Mouse (Mus musculus) induced T-regulatory cell, adult 2 months (primary cell): ENCODE results near the gene Lrrn4cl.
"Not testable (repeated sequence)": the region's sequence is repeated elsewhere in the genome, so short reads cannot be mapped to it uniquely, and the experiment has no call there.

Experiments used
- DNase-seq: peaks from one replicate; pipeline ENCODE4 v3.0.0-alpha.2; 2012; ENCODE audit warnings: low read depth

Lrrn4cl gene

DNA sequence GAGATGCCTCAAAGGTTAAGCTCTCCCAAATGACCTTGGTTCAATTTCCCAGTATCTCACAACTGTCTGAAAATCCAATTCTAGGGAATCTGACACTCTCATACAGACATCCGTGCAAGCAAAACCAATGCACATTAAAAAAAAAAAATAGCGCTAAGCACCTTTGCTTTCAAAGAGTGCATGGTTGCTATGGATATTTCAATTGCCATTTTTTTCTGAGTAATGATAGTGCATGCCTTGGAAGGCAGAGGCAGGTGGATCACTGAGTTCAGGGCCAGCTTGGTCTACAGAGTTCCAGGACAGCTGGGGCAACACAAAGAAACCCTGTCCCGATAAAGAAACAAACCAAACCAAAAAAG, 30.4 kb downstream of the Lrrn4cl start:
- no peak for DNase-seq

- no peak for DNase-seq
Observed at GRCm38 (mm10) chr19:8883616-8884015, 33.0 kb downstream of the Lrrn4cl start, which contains the start of the genes Lbhd1 and Gm49403. Gene Lbhd1 (plus strand): TSS chr19:8883732. Gene Gm49403 (plus strand): TSS chr19:8883930.

- peak; percentile 15 for DNase-seq
Observed at GRCm38 (mm10) chr19:8886916-8887584, 36.5 kb downstream of the Lrrn4cl start.

DNA sequence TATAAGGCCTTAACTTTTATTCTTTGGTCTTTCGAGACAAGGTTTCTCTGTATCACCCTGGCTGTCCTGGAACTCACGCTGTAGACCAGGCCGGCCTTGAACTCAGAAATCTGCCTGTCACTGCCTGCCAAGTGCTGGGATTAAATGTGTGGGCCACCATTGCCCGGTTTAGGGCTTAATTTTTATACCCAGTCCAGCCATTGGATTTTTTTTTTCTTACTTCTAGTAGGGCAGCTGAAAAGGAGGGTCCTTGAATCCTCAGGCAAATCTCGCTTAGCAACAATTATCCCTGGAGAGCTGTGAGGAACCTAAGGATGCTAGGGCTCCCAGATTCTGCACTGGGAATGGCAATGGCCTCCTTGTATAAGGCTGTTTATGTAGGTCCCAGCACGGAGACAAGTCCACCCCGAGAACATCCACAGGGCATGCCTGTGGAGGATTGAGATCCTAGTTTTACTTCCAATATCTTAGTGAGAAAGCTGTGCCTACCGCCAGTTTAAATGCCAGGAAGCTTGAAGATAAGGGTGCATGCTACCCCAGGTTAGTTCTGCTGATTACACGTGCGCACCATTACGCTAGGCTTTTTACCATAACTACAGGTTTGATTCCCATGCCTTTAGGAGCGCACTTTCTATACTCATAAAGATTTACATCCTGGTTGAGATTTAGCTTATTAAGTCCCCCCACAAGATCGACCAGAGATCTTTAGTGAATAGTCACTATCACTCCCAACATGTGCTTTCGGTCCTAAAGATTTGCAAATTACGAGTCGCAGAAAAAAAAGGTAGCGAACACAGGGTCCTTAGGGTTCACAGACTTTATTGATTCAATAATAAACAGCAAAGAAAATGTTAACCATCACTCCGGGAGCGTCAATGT, 37.3 kb downstream of the Lrrn4cl start:
- no peak for DNase-seq

DNA sequence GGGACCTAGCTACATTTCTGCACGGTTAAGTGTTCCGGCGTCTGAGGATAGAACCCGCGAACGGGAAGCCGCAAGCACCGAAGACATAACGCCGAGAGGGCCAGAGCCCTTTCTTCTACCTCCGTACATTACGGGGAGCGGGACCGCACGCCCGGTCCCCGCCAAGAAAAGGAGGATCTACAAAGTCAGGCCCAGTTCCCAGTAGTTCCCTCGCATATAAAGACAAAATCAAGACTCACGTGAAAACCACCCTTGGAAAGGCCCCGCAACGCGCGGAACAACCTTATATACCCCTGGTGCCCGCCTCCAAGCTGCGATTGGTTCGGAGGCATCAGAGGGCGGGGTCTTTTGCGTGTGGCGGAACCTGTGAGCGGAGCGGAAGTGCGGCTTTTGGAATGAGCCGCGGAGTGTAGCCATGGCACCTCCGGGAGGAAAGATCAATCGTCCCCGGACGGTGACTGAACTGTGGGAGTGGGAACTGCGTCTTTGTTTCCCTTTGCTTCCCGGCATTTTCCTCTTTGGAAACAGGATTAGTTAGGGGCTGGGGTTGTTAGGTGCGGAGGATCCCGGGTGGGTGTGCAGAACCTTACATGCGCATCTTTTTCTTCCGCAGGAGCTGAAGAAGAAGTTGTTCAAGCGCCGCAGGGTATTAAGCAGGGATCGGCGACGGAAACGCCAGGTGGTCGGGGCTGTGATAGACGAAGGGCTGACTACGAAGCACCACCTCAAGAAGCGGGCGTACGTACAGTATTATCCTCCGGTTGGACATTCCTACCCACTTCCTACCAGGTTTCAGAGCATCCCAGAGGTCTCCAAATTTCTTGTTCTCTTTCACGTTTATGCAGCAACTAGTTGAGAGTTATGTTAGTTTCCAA, 38.2 kb downstream of the Lrrn4cl start, which contains the start of the genes 1810009A15Rik and Gm49416:
1810009A15Rik (plus strand) TSS at position 343 of the 875 bp plus-strand sequence.
Gm49416 (plus strand) TSS at position 416 of the 875 bp plus-strand sequence.
- DNase-seq, result peak; percentile 99

DNA sequence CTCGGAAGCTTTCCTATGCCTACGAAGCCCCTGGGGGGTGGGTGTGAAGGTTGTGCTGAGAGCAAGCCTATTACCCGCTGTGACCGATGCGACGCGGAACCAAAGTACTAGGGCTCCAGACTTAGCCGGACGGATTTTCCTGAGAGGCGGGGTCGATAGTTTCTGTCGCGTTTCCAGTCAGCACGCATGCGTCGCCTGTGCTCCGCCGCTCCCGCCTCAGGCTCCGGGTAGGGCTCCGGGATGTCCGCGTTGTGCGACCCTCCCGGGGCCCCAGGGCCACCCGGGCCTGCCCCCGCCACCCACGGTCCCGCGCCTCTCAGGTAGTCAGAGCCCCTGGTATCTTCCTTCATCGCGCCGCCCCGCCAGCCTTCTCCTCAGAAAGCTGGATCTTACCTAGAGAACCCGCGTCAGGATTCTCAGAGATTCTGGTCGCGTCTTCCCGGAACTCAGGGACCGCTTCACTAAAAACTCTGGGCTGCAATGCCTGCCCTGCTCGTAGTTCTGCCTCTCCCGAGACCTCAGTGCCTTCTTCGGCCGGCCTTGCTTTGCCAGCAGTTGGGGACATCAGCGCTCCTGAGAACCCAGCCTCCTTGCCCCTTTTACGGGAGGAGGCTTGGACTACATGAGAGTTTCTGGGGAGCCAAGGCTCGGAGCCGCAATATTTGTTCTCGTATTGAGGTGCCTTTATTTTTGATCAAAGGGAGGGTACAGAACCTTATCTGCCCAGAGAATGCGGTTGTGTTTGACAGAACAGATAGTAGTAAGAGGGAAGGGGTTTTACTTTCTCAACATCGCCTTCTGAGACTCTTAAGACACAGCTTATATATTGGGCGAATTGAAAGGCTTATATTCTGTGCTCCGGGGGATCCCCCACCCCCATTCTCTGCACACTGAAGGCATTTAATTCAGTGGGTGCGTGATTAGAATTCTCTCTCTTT, 42.5 kb downstream of the Lrrn4cl start, which contains the start of gene Ints5:
Ints5 (plus strand) TSS at position 177 of the 938 bp plus-strand sequence.
- DNase-seq, result peak; percentile 95

DNA sequence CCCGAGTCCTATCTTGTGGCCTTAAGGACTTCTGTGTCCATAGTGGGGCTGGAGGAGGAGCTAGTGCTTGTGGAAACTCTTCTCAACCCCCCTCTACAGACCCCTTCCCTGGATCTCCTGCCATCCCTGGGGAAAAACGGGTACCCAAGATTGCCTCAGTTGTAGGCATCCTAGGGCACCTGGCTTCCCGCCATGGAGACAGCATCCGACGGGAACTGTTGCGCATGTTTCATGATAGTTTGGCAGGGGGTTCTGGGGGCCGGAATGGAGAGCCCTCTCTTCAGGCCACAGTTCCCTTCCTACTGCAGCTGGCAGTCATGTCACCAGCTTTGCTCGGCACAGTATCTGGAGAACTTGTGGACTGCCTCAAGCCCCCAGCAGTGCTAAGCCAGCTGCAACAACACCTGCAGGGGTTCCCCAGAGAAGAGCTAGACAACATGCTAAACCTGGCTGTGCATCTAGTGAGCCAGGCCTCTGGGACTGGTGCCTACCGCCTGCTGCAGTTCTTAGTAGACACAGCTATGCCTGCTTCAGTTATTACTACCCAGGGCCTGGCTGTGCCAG, 44.9 kb downstream of the Lrrn4cl start:
- DNase-seq, result no peak

DNA sequence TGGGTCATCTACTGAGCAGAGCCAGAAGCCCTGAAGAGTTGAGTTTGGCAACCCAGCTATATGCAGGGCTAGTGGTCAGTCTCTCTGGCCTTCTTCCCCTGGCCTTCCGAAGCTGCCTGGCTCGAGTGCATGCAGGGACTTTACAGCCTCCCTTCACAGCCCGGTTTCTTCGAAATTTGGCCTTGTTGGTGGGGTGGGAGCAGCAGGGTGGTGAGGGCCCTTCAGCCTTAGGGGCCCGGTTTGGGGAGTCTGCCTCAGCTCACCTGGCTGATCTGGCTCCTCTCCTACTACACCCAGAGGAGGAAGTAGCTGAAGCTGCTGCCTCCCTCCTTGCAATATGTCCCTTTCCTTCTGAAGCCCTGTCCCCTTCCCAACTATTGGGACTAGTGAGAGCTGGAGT, 45.7 kb downstream of the Lrrn4cl start:
- not testable (repeated sequence) for DNase-seq

DNA sequence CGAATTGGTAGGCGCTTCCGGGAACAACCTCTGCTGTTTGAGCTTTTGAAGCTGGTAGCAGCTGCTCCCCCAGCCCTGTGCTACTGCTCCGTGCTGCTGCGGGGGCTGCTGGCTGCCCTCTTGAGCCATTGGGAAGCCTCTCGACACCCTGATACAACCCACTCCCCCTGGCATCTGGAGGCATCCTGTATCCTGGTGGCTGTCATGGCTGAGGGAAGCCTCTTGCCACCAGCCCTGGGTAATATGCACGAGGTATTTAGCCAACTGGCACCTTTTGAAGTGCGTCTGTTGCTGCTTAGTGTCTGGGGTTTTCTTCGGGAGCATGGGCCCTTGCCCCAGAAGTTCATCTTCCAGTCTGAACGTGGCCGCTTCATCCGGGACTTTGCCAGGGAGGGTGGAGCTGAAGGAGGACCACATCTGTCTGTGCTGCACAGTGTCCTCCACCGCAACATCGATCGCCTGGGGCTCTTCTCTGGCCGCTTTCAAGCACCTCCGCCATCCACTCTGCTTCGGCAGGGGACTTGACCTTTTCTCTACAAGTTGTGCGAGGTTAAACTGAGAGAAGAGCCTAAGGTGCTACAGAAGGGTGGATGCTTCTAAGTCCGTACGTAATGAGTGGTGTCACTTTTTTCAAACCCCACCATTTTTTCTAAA, 46.8 kb downstream of the Lrrn4cl start:
- peak; percentile 31 for DNase-seq

DNA sequence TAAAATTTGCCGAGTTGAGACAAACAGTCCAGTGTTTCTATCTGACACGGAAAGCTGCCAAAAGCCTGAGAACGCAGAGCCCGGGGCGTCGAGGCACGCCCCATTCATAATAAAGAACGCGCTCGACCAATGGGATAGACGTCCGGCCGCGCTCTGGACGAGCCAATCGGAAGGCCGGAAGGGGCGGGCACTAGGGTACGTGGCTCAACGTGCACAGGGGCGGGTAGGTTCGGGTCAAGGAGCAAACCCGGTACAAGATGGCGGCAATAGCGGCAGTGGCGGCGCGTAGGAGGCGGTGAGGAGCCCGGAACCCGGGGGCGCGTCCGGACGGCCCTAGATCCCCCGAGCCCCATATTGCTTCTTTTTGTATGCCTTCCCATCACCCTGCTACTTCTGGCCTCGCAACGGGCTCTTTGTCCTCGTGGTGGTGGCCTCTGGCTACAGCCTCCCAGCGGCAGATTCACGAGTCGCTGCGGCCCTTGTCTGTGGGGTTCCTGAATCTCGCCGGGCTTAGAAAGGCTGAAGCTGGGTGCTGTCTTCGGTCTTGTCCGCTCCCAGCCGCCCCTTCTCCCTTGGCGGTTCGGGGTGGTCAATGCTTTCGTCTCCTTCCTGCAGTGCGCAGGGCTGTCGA, 47.4 kb downstream of the Lrrn4cl start, which contains the start of gene Ganab:
Ganab (plus strand) TSS at position 207 of the 631 bp plus-strand sequence.
- DNase-seq, result peak; percentile 98

- DNase-seq, result peak; percentile 61
Observed at GRCm38 (mm10) chr19:8898576-8898975, 48.0 kb downstream of the Lrrn4cl start.

DNA sequence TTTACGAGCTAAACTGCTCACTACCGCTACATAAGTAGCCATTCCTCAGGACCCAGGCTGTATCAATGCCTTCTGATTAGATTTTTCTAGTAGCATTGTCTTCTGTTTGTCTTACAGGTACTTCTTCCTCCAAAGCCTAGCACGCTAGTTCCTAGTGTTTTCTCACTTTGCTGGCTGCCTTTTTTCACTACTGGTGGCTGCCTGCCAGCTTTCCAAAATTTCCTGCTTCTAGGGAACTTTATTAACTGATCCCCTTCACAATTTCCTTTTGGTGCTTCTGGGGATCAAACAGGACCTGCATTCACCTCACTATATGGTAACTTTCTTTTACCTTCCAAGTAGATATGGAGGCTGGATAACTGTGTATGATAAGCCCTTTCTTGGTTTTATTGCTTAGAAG, 48.5 kb downstream of the Lrrn4cl start:
- DNase-seq, result no peak

DNA sequence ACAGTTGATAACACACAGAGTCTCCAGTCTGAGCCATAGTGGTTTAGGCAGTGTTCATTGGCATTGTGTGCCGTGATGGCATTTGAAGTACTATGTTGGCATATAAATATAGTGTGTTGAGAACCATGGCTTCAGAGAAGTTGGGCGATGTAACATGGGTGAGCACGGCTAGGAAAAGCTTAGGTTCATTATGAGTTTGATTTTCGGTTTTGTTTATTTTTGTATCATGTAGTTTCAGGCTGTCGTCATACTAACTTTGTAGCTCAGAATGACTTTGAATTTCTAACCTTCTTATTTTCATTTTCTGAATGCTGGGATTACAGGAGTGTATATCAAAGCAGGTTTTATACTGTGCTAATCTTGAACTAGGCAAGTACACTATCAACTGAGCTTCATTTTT, 52.8 kb downstream of the Lrrn4cl start:
- no peak for DNase-seq
